Mouse (Mus musculus) lung, embryonic 16.5 days (tissue): ENCODE results near the gene Kif9. TPM values are rescaled to one million over a fixed set of nuclear protein-coding genes. Genes with fewer than 3 reads are reported as not detected.

Experiments used
- ATAC-seq: fragments of 200-750 bp; cut with Nextera tagmentation; 2 replicates; pipeline ENCODE4 v1.8.0; 2017; ENCODE audit warnings: low read depth, mild to moderate bottlenecking, moderate library complexity
- H3K27ac ChIP-seq: fragments of 300-500 bp; sonication (generic); 2 replicates; pipeline ENCODE4 v1.5.1; 2014; ENCODE audit warnings: mild to moderate bottlenecking, control low read depth, low read length
- H3K27me3 ChIP-seq: fragments of 300-500 bp; sonication (generic); 2 replicates; pipeline ENCODE4 v1.6.1; 2014; ENCODE audit warnings: low read depth, low read length, mixed read lengths; ENCODE audit not compliant: control insufficient read depth, insufficient read depth
- H3K36me3 ChIP-seq: fragments of 300-500 bp; sonication (generic); 2 replicates; pipeline ENCODE4 v1.6.1; 2014; ENCODE audit warnings: low read length; ENCODE audit not compliant: control insufficient read depth, insufficient read depth
- H3K4me1 ChIP-seq: fragments of 300-500 bp; sonication (generic); replicated peaks from 2 replicates; pipeline ENCODE4 v1.6.1; 2014; ENCODE audit warnings: low read length, mixed read lengths; ENCODE audit not compliant: control insufficient read depth, insufficient read depth
- H3K4me2 ChIP-seq: fragments of 300-500 bp; sonication (generic); 2 replicates; pipeline ENCODE4 v1.6.1; 2014; ENCODE audit warnings: low read depth, low read length, control low read depth
- H3K4me3 ChIP-seq: fragments of 300-500 bp; sonication (generic); 2 replicates; pipeline ENCODE4 v1.5.1; 2014; ENCODE audit warnings: mild to moderate bottlenecking, low read length, control low read depth
- H3K9ac ChIP-seq: fragments of 300-500 bp; sonication (generic); 2 replicates; pipeline ENCODE4 v1.6.1; 2014; ENCODE audit warnings: low read length, control low read depth
- H3K9me3 ChIP-seq: fragments of 300-500 bp; sonication (generic); 2 replicates; pipeline ENCODE4 v1.6.1; 2016; ENCODE audit warnings: low read length; ENCODE audit not compliant: control insufficient read depth
- WGBS: fragments of 180-500 bp; shearing (Covaris S2); extraction: QIAGEN DNeasy Blood & Tissue Kit; methylation state at CpG from one replicate; pipeline ENCODE4 v1.1.7; 2014; 5-methylcytosine and 5-hydroxymethylcytosine counted together
- polyA plus RNA-seq: library from polyadenylated mRNA; unstranded; fragments of >200 nt; fragmentation: Nextera tagmentation; extraction: Ambion mirVana; gene quantifications from 2 replicates; pipeline ENCODE4 v1.2.1, GENCODE M21; 2015

Kif9 gene
- polyA plus RNA-seq, 1 experiment from 2014 or later, result 2.5 TPM

GRCm38 (mm10) chr9:110535114-110535513 is 58.4 kb downstream of the Kif9 start:
- 67% methylated on average over 2 of the region's 2 CpGs for WGBS
- H3K36me3 ChIP-seq, result no peaks in the 10 kb centered on the region; the same call in 1 of the 2 replicates
- H3K9ac ChIP-seq, result no peak overlapping the region
- H3K4me3 ChIP-seq, result peak overlapping the region; percentile 5; the same call in 1 of the 2 replicates
- peak overlapping the region; percentile 86; the same call in 1 of the 2 replicates for H3K4me2 ChIP-seq
- H3K9me3 ChIP-seq, result no peaks in the 10 kb centered on the region
- H3K27ac ChIP-seq, result no peak overlapping the region
- peaks cover 20% of the 10 kb centered on the region for H3K4me1 ChIP-seq
- no peaks in the 10 kb centered on the region for H3K27me3 ChIP-seq
- ATAC-seq, result no peak

- H3K27ac ChIP-seq, result no peak overlapping the region
- H3K4me3 ChIP-seq, result no peak overlapping the region
- WGBS, result 82% methylated on average over 2 of the region's 2 CpGs
These were observed 59.9 kb downstream of the Kif9 start for GRCm38 (mm10) chr9:110536636-110537035.

DNA sequence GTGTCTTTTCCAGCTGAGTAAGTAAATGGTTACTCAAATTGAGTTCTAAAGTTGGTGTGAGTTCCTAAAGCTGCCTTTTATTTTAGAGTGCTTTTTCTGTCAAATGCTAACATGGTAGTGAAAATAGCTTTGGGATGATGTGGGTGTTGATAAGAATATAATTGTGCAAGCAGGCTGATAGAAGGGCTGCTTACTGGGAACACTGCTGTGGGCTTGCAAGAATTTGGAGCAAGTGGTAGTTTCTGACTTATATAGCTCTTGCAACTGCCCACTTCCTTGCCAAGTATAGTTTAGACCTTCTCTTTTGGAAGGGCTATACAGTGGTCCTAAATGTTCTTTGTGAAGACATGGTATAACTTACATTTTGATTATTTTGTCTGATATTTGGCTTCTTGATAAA is 61.8 kb downstream of the Kif9 start:
- H3K27ac ChIP-seq, result no peak overlapping the region
- H3K4me3 ChIP-seq, result no peak overlapping the region
- H3K4me1 ChIP-seq, result peaks cover 17% of the 10 kb centered on the region
- ATAC-seq, result no peak
- no peak overlapping the region for H3K4me2 ChIP-seq
- H3K9me3 ChIP-seq, result no peaks in the 10 kb centered on the region
- no peak overlapping the region for H3K9ac ChIP-seq
- H3K36me3 ChIP-seq, result no peaks in the 10 kb centered on the region; the same call in 1 of the 2 replicates
- H3K27me3 ChIP-seq, result no peaks in the 10 kb centered on the region

More at GRCm38 (mm10) chr9:110536636-110537035, 59.9 kb downstream of the Kif9 start:
- H3K4me1 ChIP-seq, result peaks cover 17% of the 10 kb centered on the region
- H3K4me2 ChIP-seq, result no peak overlapping the region
- no peak overlapping the region for H3K9ac ChIP-seq
- H3K36me3 ChIP-seq, result no peaks in the 10 kb centered on the region; the same call in 1 of the 2 replicates
- no peak for ATAC-seq
- no peaks in the 10 kb centered on the region for H3K27me3 ChIP-seq
- no peaks in the 10 kb centered on the region for H3K9me3 ChIP-seq

- no peak for ATAC-seq
- 78% methylated on average over 4 of the region's 4 CpGs for WGBS
- H3K9me3 ChIP-seq, result no peaks in the 10 kb centered on the region
These were observed 65.2 kb downstream of the Kif9 start for GRCm38 (mm10) chr9:110541988-110542387.

DNA sequence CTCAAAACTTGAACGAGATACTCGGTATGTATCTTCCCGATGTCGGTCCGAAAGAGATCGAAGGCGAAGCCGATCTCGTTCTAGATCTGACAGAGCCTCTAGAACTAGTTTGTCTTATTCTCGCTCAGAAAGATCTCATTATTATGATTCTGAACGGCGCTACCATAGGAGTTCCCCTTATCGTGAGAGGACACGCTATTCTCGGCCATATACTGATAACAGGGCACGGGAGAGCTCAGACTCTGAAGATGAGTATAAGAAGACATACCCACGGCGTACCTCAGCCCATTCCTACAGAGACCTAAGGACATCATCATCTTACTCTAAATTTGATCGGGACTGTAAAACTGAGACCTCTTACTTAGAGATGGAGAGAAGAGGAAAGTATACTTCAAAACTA is 71.5 kb downstream of the Kif9 start:
- H3K27ac ChIP-seq, result no peak overlapping the region
- no peaks in the 10 kb centered on the region for H3K4me1 ChIP-seq
- ATAC-seq, result no peak
- peaks cover 53% of the 10 kb centered on the region for H3K36me3 ChIP-seq
- H3K4me2 ChIP-seq, result no peak overlapping the region
- H3K9me3 ChIP-seq, result no peaks in the 10 kb centered on the region
- no peak overlapping the region for H3K9ac ChIP-seq
- H3K27me3 ChIP-seq, result no peaks in the 10 kb centered on the region
- H3K4me3 ChIP-seq, result no peak overlapping the region
- WGBS, result 95% methylated on average over 19 of the region's 19 CpGs

More at GRCm38 (mm10) chr9:110541988-110542387, 65.2 kb downstream of the Kif9 start:
- H3K9ac ChIP-seq, result no peak overlapping the region
- no peaks in the 10 kb centered on the region; the same call in 1 of the 2 replicates for H3K4me1 ChIP-seq
- no peak overlapping the region for H3K27ac ChIP-seq
- H3K36me3 ChIP-seq, result peaks cover under 1% of the 10 kb centered on the region; the same call in 1 of the 2 replicates
- no peak overlapping the region for H3K4me2 ChIP-seq
- H3K27me3 ChIP-seq, result no peaks in the 10 kb centered on the region
- H3K4me3 ChIP-seq, result no peak overlapping the region

GRCm38 (mm10) chr9:110568309-110568708 is 91.6 kb downstream of the Kif9 start:
- H3K9me3 ChIP-seq, result no peaks in the 10 kb centered on the region
- H3K4me1 ChIP-seq, result no peaks in the 10 kb centered on the region
- no peak overlapping the region for H3K27ac ChIP-seq
- H3K36me3 ChIP-seq, result peaks cover 30% of the 10 kb centered on the region
- H3K4me2 ChIP-seq, result no peak overlapping the region
- no peak overlapping the region for H3K4me3 ChIP-seq
- ATAC-seq, result no peak
- H3K27me3 ChIP-seq, result no peaks in the 10 kb centered on the region
- no peak overlapping the region for H3K9ac ChIP-seq

Other genes starting within 250 kb of the Kif9 start
- gene Cspg5, start 233.2 kb upstream of the Kif9 start, polyA plus RNA-seq, result 1.9 and 3.0 TPM in 2 replicates
- 24.1 and 27.0 TPM in 2 replicates for gene Elp6, start 171.8 kb upstream of the Kif9 start, polyA plus RNA-seq
- gene Scap, start 143.7 kb upstream of the Kif9 start, polyA plus RNA-seq, result 24.6 and 26.2 TPM in 2 replicates
- 12.2 and 13.5 TPM in 2 replicates for gene Ptpn23, start 68.7 kb upstream of the Kif9 start, polyA plus RNA-seq
- gene Ngp, start 57.2 kb upstream of the Kif9 start, polyA plus RNA-seq, result 3.3 and 10.2 TPM in 2 replicates
- 8.5 and 10.8 TPM in 2 replicates for gene Klhl18, start 264 bp upstream of the Kif9 start, polyA plus RNA-seq
- gene Setd2, start 55.6 kb downstream of the Kif9 start, polyA plus RNA-seq, result 31.7 and 33.1 TPM in 2 replicates
- 47.4 and 49.8 TPM in 2 replicates for gene Nradd, start 147.5 kb downstream of the Kif9 start, polyA plus RNA-seq
- gene Nbeal2, start 177.2 kb downstream of the Kif9 start, polyA plus RNA-seq, result 5.0 and 6.9 TPM in 2 replicates
- 160 and 167 TPM in 2 replicates for gene Ccdc12, start 179.5 kb downstream of the Kif9 start, polyA plus RNA-seq